Mouse (Mus musculus): Measurements from ENCODE around the gene H13. TPM values are rescaled to one million over a fixed set of nuclear protein-coding genes. Genes with fewer than 3 reads are reported as not detected.
"Not testable (repeated sequence)": the region's sequence is repeated elsewhere in the genome, so short reads cannot be mapped to it uniquely, and the experiment has no call there.

The H13 gene
- polyA plus RNA-seq, 1 experiment from 2014 or later = 155 TPM

- Histone ChIP-seq H3K27me3 (no peaks in the 10 kb centered on the region), H3K9me3 (no peaks in the 10 kb centered on the region), H3K9ac (no peak overlapping the region), H3K27ac (replicated peaks) (no peak overlapping the region), H3K4me3 (no peak overlapping the region), H3K4me2 (no peak overlapping the region), H3K36me3 (no peaks in the 10 kb centered on the region), H3K4me1 (replicated peaks) (peaks cover 13% of the 10 kb centered on the region)
- 78% methylated on average over 23 of the region's 23 CpGs for WGBS
- ATAC-seq (ENCODE audit: low read depth) = no peak
Observed at GRCm38 (mm10) chr2:152636246-152637005, 32.8 kb upstream of the H13 start.

GRCm38 (mm10) chr2:152637006-152637322 lies 32.3 kb upstream of the H13 start:
- WGBS = 77% methylated on average over 6 of the region's 6 CpGs
- Histone ChIP-seq H3K4me3 (no peak overlapping the region), H3K9me3 (no peaks in the 10 kb centered on the region), H3K36me3 (no peaks in the 10 kb centered on the region), H3K4me1 (replicated peaks) (peaks cover 13% of the 10 kb centered on the region), H3K4me2 (no peak overlapping the region), H3K9ac (no peak overlapping the region), H3K27ac (replicated peaks) (no peak overlapping the region), H3K27me3 (no peaks in the 10 kb centered on the region)
- no peak for ATAC-seq (ENCODE audit: low read depth)

GRCm38 (mm10) chr2:152637381-152637780 lies 31.9 kb upstream of the H13 start:
- Histone ChIP-seq H3K4me3 (no peak overlapping the region), H3K9me3 (no peaks in the 10 kb centered on the region), H3K27ac (replicated peaks) (no peak overlapping the region), H3K4me2 (no peak overlapping the region), H3K36me3 (no peaks in the 10 kb centered on the region), H3K9ac (no peak overlapping the region), H3K27me3 (no peaks in the 10 kb centered on the region), H3K4me1 (replicated peaks) (peaks cover 13% of the 10 kb centered on the region)
- no peak for ATAC-seq (ENCODE audit: low read depth)
- 90% methylated on average over 4 of the region's 4 CpGs for WGBS

GRCm38 (mm10) chr2:152638865-152639264 lies 30.4 kb upstream of the H13 start:
- Histone ChIP-seq H3K9me3 (no peaks in the 10 kb centered on the region), H3K27me3 (no peaks in the 10 kb centered on the region), H3K27ac (replicated peaks) (no peak overlapping the region), H3K4me3 (no peak overlapping the region), H3K4me1 (replicated peaks) (peaks cover 13% of the 10 kb centered on the region), H3K36me3 (no peaks in the 10 kb centered on the region), H3K9ac (no peak overlapping the region), H3K4me2 (no peak overlapping the region)
- no peak for ATAC-seq (ENCODE audit: low read depth)
- 54% methylated on average over 6 of the region's 6 CpGs for WGBS

- peaks cover 13% of the 10 kb centered on the region for H3K4me1 ChIP-seq (replicated peaks)
- no peaks in the 10 kb centered on the region for H3K36me3 ChIP-seq
- 0 out of 2 replicates have a peak, but pooled peaks have one; percentile 36 for ATAC-seq (ENCODE audit: low read depth)
- H3K4me3 ChIP-seq = no peak overlapping the region
- peak overlapping the region; percentile 30; the same call in 1 of the 2 replicates for H3K27ac ChIP-seq (replicated peaks)
- H3K9ac ChIP-seq = no peak overlapping the region; the same call in 1 of the 2 replicates
- WGBS = 16% methylated on average over 11 of the region's 11 CpGs
- no peaks in the 10 kb centered on the region for H3K9me3 ChIP-seq
- H3K4me2 ChIP-seq = no peak overlapping the region
- H3K27me3 ChIP-seq = no peaks in the 10 kb centered on the region
Observed at GRCm38 (mm10) chr2:152639406-152640113, 29.7 kb upstream of the H13 start.

- ATAC-seq (ENCODE audit: low read depth) = no peak
- Histone ChIP-seq H3K4me1 (replicated peaks) (peaks cover 21% of the 10 kb centered on the region), H3K4me3 (no peak overlapping the region), H3K27ac (replicated peaks) (0 out of 2 replicates have a peak overlapping the region, but pooled peaks have one; percentile 61), H3K4me2 (no peak overlapping the region), H3K27me3 (no peaks in the 10 kb centered on the region), H3K9ac (no peak overlapping the region), H3K9me3 (no peaks in the 10 kb centered on the region), H3K36me3 (no peaks in the 10 kb centered on the region)
- WGBS = 81% methylated on average over 10 of the region's 10 CpGs
Observed at GRCm38 (mm10) chr2:152652901-152653620, 16.2 kb upstream of the H13 start.

- WGBS = 45% methylated on average over 14 of the region's 14 CpGs
- Histone ChIP-seq H3K27me3 (no peaks in the 10 kb centered on the region), H3K9me3 (no peaks in the 10 kb centered on the region), H3K36me3 (no peaks in the 10 kb centered on the region), H3K4me3 (no peak overlapping the region), H3K9ac (no peak overlapping the region), H3K27ac (replicated peaks) (peak overlapping the region; percentile 78), H3K4me2 (peak overlapping the region; percentile 35), H3K4me1 (replicated peaks) (peaks cover 21% of the 10 kb centered on the region)
- peak; percentile 92 for ATAC-seq (ENCODE audit: low read depth)
Observed at GRCm38 (mm10) chr2:152653874-152654715, 15.2 kb upstream of the H13 start.

- no peak overlapping the region for H3K9ac ChIP-seq
- WGBS = 64% methylated on average over 10 of the region's 10 CpGs
- no peaks in the 10 kb centered on the region for H3K36me3 ChIP-seq
- ATAC-seq (ENCODE audit: low read depth) = no peak
- no peak overlapping the region for H3K27ac ChIP-seq (replicated peaks)
- no peaks in the 10 kb centered on the region for H3K9me3 ChIP-seq
- no peak overlapping the region for H3K4me2 ChIP-seq
- no peak overlapping the region for H3K4me3 ChIP-seq
- H3K27me3 ChIP-seq = no peaks in the 10 kb centered on the region
- peaks cover 21% of the 10 kb centered on the region for H3K4me1 ChIP-seq (replicated peaks)
Observed at GRCm38 (mm10) chr2:152657398-152657797, 11.9 kb upstream of the H13 start.

GRCm38 (mm10) chr2:152661163-152661562 lies 8.1 kb upstream of the H13 start:
- Histone ChIP-seq H3K9ac (no peak overlapping the region), H3K4me2 (no peak overlapping the region), H3K9me3 (no peaks in the 10 kb centered on the region), H3K27me3 (no peaks in the 10 kb centered on the region), H3K4me1 (replicated peaks) (no peaks in the 10 kb centered on the region), H3K36me3 (no peaks in the 10 kb centered on the region), H3K27ac (replicated peaks) (no peak overlapping the region), H3K4me3 (no peak overlapping the region)
- 85% methylated on average over 6 of the region's 6 CpGs for WGBS
- no peak for ATAC-seq (ENCODE audit: low read depth)

GRCm38 (mm10) chr2:152666191-152666590 lies 3.1 kb upstream of the H13 start:
- H3K27ac ChIP-seq (replicated peaks); H3K27me3 ChIP-seq; H3K9me3 ChIP-seq; H3K36me3 ChIP-seq; ATAC-seq (ENCODE audit: low read depth); H3K4me2 ChIP-seq; H3K4me3 ChIP-seq; H3K9ac ChIP-seq: not testable (repeated sequence)
- WGBS = 76% methylated on average over 3 of the region's 3 CpGs
- H3K4me1 ChIP-seq (replicated peaks) = peaks cover 10% of the 10 kb centered on the region

GRCm38 (mm10) chr2:152669639-152670484 lies 601 bp downstream of the H13 start:
- ATAC-seq (ENCODE audit: low read depth) = peak; percentile 77

More at GRCm38 (mm10) chr2:152669639-152670484, 601 bp downstream of the H13 start:
- WGBS = under 1% methylated on average over 46 of the region's 46 CpGs
- peaks cover 27% of the 10 kb centered on the region for H3K36me3 ChIP-seq
- H3K27me3 ChIP-seq = no peaks in the 10 kb centered on the region
- H3K4me2 ChIP-seq = peak overlapping the region; percentile 95
- peak overlapping the region; percentile 100 for H3K4me3 ChIP-seq
- peaks cover 45% of the 10 kb centered on the region for H3K4me1 ChIP-seq (replicated peaks)
- H3K9me3 ChIP-seq = no peaks in the 10 kb centered on the region
- peak overlapping the region; percentile 99 for H3K9ac ChIP-seq
- H3K27ac ChIP-seq (replicated peaks) = peak overlapping the region; percentile 97

Measured in neural tube, embryonic 13.5 days (tissue).